Mouse (Mus musculus): ENCODE results near the gene Vps52. TPM values are rescaled to one million over a fixed set of nuclear protein-coding genes. Genes with fewer than 3 reads are reported as not detected.

Vps52 gene
- 23.5 and 25.5 TPM in 2 replicates for polyA plus RNA-seq (2015; fragmentation: Nextera tagmentation; extraction: Ambion mirVana)

- H3K27ac ChIP-seq (ENCODE audit: low read depth, low read length) = peak within 1 kb of the TSS; percentile 92
- under 1% methylated on average over 50 of the region's 50 CpGs for WGBS
- H3K9ac ChIP-seq (ENCODE audit: low read depth, low read length) = peak within 1 kb of the TSS; percentile 77
- peak within 1 kb of the TSS; percentile 79 for H3K4me2 ChIP-seq (replicated peaks; ENCODE audit: low read depth)
- peaks cover 31% of the 10 kb centered on the region for H3K36me3 ChIP-seq (ENCODE audit: control insufficient read depth, insufficient read depth)
- no peaks in the 10 kb centered on the region for H3K27me3 ChIP-seq (replicated peaks; ENCODE audit: control insufficient read depth, insufficient read depth, low read length)
- peak within 1 kb of the TSS; percentile 70 for H3K4me3 ChIP-seq (ENCODE audit: low read depth, low read length)
- H3K9me3 ChIP-seq (ENCODE audit: control insufficient read depth) = no peaks in the 10 kb centered on the region
- peak; percentile 53 for TF ChIP-seq CTCF (IDR thresholded peaks at IDR 0.05; ENCODE audit: low read depth)
- ATAC-seq = peak; percentile 80
- H3K4me1 ChIP-seq (replicated peaks; ENCODE audit: control insufficient read depth, insufficient read depth, low read length) = peaks cover 10% of the 10 kb centered on the region; the same call in 1 of the 2 replicates
Observed at GRCm38 (mm10) chr17:33955555-33956214, at the start of gene Vps52, which contains the start of gene Rps18. Gene Vps52 (plus strand): TSS chr17:33955812. Gene Rps18 (minus strand): TSS chr17:33956001.

DNA sequence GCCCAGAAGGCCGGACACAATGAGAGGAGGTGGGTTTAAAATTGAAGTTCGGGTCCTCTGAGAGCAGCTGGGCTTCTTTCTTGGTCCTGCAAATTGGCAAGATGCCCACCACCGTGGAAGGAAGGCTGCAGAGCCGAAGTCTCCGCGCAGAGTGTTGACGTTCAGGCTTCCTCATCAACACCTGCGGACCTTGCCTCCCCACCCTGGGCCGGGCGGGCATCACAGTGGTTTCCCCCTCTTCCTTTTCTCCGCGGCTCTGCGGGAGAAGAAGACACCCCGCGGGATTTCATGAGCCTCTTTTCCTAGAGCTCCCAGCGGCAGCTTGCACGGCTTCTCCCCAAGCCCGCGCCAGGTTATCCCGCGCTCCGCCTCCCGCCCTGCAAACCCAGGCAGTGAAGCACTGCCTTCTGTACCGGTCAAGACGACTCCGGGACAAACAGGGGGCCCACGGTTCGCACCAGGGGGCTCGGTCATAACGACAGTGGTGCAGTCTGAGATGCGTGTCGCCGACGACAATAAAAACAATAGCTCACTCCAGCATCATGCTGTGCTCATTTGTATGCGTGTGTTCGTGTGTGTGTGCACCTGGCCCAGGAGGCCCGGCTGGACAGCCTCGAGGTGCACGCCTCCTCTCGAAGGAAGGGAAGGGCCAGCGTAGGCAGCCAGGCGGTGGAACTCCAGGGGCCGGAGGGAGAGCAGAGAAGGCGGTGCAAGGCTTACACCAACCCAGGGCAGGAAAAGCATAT, 47.1 kb upstream of the Vps52 start:
- H3K27me3 ChIP-seq (replicated peaks; ENCODE audit: control insufficient read depth, insufficient read depth, low read length) = no peaks in the 10 kb centered on the region
- TF ChIP-seq CTCF (IDR thresholded peaks at IDR 0.05; ENCODE audit: low read depth) = no peak
- H3K27ac ChIP-seq (ENCODE audit: low read depth, low read length) = peak overlapping the region; percentile 92
- H3K36me3 ChIP-seq (ENCODE audit: control insufficient read depth, insufficient read depth) = peaks cover 25% of the 10 kb centered on the region
- 0 out of 2 replicates have a peak, but pooled peaks cover 4% of the 10 kb centered on the region for H3K4me1 ChIP-seq (replicated peaks; ENCODE audit: control insufficient read depth, insufficient read depth, low read length)
- H3K9me3 ChIP-seq (ENCODE audit: control insufficient read depth) = no peaks in the 10 kb centered on the region
- ATAC-seq = peak; percentile 67
- H3K9ac ChIP-seq (ENCODE audit: low read depth, low read length) = peak overlapping the region; percentile 49
- H3K4me3 ChIP-seq (ENCODE audit: low read depth, low read length) = peak overlapping the region; percentile 60
- peak overlapping the region; percentile 90 for H3K4me2 ChIP-seq (replicated peaks; ENCODE audit: low read depth)
- under 1% methylated on average over 44 of the region's 44 CpGs for WGBS

DNA sequence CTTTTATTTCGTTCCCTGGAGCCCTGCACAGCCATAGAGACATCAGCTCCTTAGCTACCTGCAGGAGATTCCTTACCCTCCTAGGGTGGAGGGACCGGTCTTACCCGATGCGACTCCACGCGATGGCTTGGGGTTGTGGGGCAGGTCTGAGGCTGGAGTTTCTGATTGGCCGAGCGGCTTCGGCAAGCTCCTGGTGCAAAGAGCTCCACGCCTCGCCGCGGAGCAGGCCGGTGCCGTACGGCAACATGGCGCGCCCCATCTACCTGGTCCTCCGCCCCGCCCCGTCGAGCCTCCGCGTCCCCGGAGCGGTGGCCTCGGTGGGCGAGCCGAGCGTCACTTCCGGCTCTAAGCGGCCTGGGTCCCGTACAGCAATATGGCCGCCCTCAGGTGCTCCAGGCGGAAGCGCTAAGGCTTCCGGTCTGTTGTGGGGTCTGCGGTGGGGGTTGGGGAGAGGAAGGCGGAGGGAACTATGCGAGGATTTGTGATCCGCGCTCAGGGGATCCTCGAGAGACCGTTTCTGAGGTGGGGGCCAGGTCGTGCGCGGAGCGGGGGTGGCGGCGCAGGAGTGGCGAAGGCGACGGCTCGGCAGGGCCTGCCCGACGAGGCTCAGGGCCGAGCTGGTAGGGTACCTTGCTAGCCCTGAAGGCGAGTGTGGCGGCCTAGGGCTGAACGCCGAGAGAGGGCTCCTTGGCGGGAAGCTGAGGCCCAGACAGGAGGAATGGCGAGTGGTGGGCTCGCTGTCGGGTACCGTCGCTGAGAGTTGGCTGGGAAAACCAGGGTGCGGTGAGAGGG, 46.3 kb upstream of the Vps52 start, which contains the start of gene Daxx:
Gene Daxx, plus strand, starts transcription at position 338 of the 792 bp plus-strand sequence.
- ATAC-seq = peak; percentile 96
- H3K36me3 ChIP-seq (ENCODE audit: control insufficient read depth, insufficient read depth) = peaks cover 33% of the 10 kb centered on the region
- H3K4me3 ChIP-seq (ENCODE audit: low read depth, low read length) = peak within 1 kb of the TSS; percentile 60
- H3K27me3 ChIP-seq (replicated peaks; ENCODE audit: control insufficient read depth, insufficient read depth, low read length) = no peaks in the 10 kb centered on the region
- H3K4me2 ChIP-seq (replicated peaks; ENCODE audit: low read depth) = peak within 1 kb of the TSS; percentile 90
- no peak for TF ChIP-seq CTCF (IDR thresholded peaks at IDR 0.05; ENCODE audit: low read depth)
- H3K9me3 ChIP-seq (ENCODE audit: control insufficient read depth) = no peaks in the 10 kb centered on the region
- peak within 1 kb of the TSS; percentile 72 for H3K9ac ChIP-seq (ENCODE audit: low read depth, low read length)
- H3K27ac ChIP-seq (ENCODE audit: low read depth, low read length) = peak within 1 kb of the TSS; percentile 92
- under 1% methylated on average over 68 of the region's 68 CpGs for WGBS
- H3K4me1 ChIP-seq (replicated peaks; ENCODE audit: control insufficient read depth, insufficient read depth, low read length) = 0 out of 2 replicates have a peak, but pooled peaks cover 4% of the 10 kb centered on the region

DNA sequence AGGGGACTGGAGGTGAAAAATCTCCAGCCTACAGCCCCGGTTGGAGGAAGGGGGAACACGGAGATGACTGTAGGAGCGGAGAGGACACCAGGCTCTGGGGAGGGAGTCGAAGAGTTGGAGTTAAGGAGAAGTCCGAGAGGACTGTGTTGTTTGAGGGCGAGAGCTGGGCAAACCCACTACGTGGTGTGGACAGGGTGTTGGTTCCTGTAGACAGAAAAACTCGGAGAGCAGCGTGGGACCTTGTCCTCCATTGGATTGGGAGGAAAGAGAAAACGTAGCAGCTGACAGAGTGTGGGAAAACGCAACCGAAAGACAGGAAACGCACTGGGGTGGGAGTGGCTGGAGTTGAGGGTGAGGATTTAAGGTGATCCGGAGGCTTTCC, 45.8 kb upstream of the Vps52 start:
- Histone ChIP-seq H3K4me2 (replicated peaks; ENCODE audit: low read depth) (peak overlapping the region; percentile 90), H3K9ac (ENCODE audit: low read depth, low read length) (peak overlapping the region; percentile 72), H3K9me3 (ENCODE audit: control insufficient read depth) (no peaks in the 10 kb centered on the region), H3K27ac (ENCODE audit: low read depth, low read length) (peak overlapping the region; percentile 92), H3K36me3 (ENCODE audit: control insufficient read depth, insufficient read depth) (peaks cover 39% of the 10 kb centered on the region), H3K4me3 (ENCODE audit: low read depth, low read length) (peak overlapping the region; percentile 60), H3K4me1 (replicated peaks; ENCODE audit: control insufficient read depth, insufficient read depth, low read length) (0 out of 2 replicates have a peak, but pooled peaks cover 4% of the 10 kb centered on the region), H3K27me3 (replicated peaks; ENCODE audit: control insufficient read depth, insufficient read depth, low read length) (no peaks in the 10 kb centered on the region)
- under 1% methylated on average over 14 of the region's 14 CpGs for WGBS
- no peak for TF ChIP-seq CTCF (IDR thresholded peaks at IDR 0.05; ENCODE audit: low read depth)
- peak; percentile 4 for ATAC-seq

GRCm38 (mm10) chr17:33910346-33911051, 45.1 kb upstream of the Vps52 start:
- H3K4me1 ChIP-seq (replicated peaks; ENCODE audit: control insufficient read depth, insufficient read depth, low read length) = 0 out of 2 replicates have a peak, but pooled peaks cover 4% of the 10 kb centered on the region
- no peaks in the 10 kb centered on the region for H3K9me3 ChIP-seq (ENCODE audit: control insufficient read depth)
- peaks cover 42% of the 10 kb centered on the region for H3K36me3 ChIP-seq (ENCODE audit: control insufficient read depth, insufficient read depth)
- peak overlapping the region; percentile 92 for H3K27ac ChIP-seq (ENCODE audit: low read depth, low read length)
- ATAC-seq = no peak
- peak; percentile 54 for TF ChIP-seq CTCF (IDR thresholded peaks at IDR 0.05; ENCODE audit: low read depth)
- WGBS = 43% methylated on average over 11 of the region's 11 CpGs
- H3K9ac ChIP-seq (ENCODE audit: low read depth, low read length) = peak overlapping the region; percentile 72; the same call in 1 of the 2 replicates
- H3K4me3 ChIP-seq (ENCODE audit: low read depth, low read length) = peak overlapping the region; percentile 60
- peak overlapping the region; percentile 90 for H3K4me2 ChIP-seq (replicated peaks; ENCODE audit: low read depth)
- H3K27me3 ChIP-seq (replicated peaks; ENCODE audit: control insufficient read depth, insufficient read depth, low read length) = no peaks in the 10 kb centered on the region

All from intestine, postnatal 0 days (tissue).